Comparison of ENCODE assay signal across 7 mouse cellular contexts in genomic region chr16:31663379-31664286, GRCm38 (mm10). TPM values are rescaled to one million over a fixed set of nuclear protein-coding genes. Genes with fewer than 3 reads are reported as not detected.
DNase-seq lines count a peak whose midpoint lies in the region; ATAC-seq and TF ChIP-seq lines count a peak whose summit lies in the region.

Gene Dlg1 (plus strand): TSS chr16:31663443.

- intact Hi-C loops in left cerebral cortex, postnatal 4 days (cut with DNase I): no loop called here

- TF ChIP-seq POLR2A in small intestine, adult 2 months (IDR thresholded peaks at IDR 0.05; ENCODE audit: low read depth, low read length): peak; percentile 49

- H3K27me3 ChIP-seq in intestine, postnatal 0 days (replicated peaks; ENCODE audit: control insufficient read depth, insufficient read depth, low read length): no peaks in the 10 kb centered on the region
- H3K27me3 ChIP-seq in midbrain, embryonic 12.5 days: peaks cover 12% of the 10 kb centered on the region
- no peaks in the 10 kb centered on the region for H3K27me3 ChIP-seq in small intestine, adult 2 months (ENCODE audit: control insufficient read depth, insufficient read depth, low read length)

- no peak; the same call in 1 of the 2 replicates for TF ChIP-seq CTCF in intestine, postnatal 0 days (IDR thresholded peaks at IDR 0.05; ENCODE audit: low read depth)
- TF ChIP-seq CTCF in small intestine, adult 2 months (IDR thresholded peaks at IDR 0.05; ENCODE audit: extremely low read depth, insufficient read length, insufficient replicate concordance, low read depth, low read length): no peak

- peak within 1 kb of the TSS; percentile 97 for H3K27ac ChIP-seq in intestine, postnatal 0 days (ENCODE audit: low read depth, low read length)
- peak within 1 kb of the TSS; percentile 92 for H3K27ac ChIP-seq in midbrain, embryonic 12.5 days (replicated peaks)
- peak within 1 kb of the TSS; percentile 85 for H3K27ac ChIP-seq in small intestine, adult 2 months (ENCODE audit: insufficient read depth, low read depth, low read length)

- H3K4me3 ChIP-seq in intestine, postnatal 0 days (ENCODE audit: low read depth, low read length): peak within 1 kb of the TSS; percentile 94
- H3K4me3 ChIP-seq in midbrain, embryonic 12.5 days: peak within 1 kb of the TSS; percentile 94
- H3K4me3 ChIP-seq in small intestine, adult 2 months (ENCODE audit: low read depth, low read length): peak within 1 kb of the TSS; percentile 100

- WGBS in intestine, postnatal 0 days: under 1% methylated on average over 79 of the region's 95 CpGs
- WGBS in midbrain, embryonic 12.5 days: under 1% methylated on average over 68 of the region's 95 CpGs
- under 1% methylated on average over 95 of the region's 95 CpGs for WGBS in small intestine, adult 2 months

- peak within 1 kb of the TSS; percentile 87 for H3K4me2 ChIP-seq in intestine, postnatal 0 days (replicated peaks; ENCODE audit: low read depth)
- peak within 1 kb of the TSS; percentile 79 for H3K4me2 ChIP-seq in midbrain, embryonic 12.5 days (replicated peaks)

- peak within 1 kb of the TSS; percentile 95 for H3K9ac ChIP-seq in intestine, postnatal 0 days (ENCODE audit: low read depth, low read length)
- peak within 1 kb of the TSS; percentile 85 for H3K9ac ChIP-seq in midbrain, embryonic 12.5 days (replicated peaks)

- ATAC-seq in intestine, postnatal 0 days: peak; percentile 94
- ATAC-seq in midbrain, embryonic 12.5 days (ENCODE audit: low FRiP score, low read depth): peak; percentile 96

- no peaks in the 10 kb centered on the region for H3K36me3 ChIP-seq in intestine, postnatal 0 days (ENCODE audit: control insufficient read depth, insufficient read depth)
- peaks cover 15% of the 10 kb centered on the region for H3K36me3 ChIP-seq in midbrain, embryonic 12.5 days
- peaks cover 10% of the 10 kb centered on the region for H3K36me3 ChIP-seq in small intestine, adult 2 months (ENCODE audit: control insufficient read depth, insufficient read depth, low read length)

- DNase-seq in adrenal gland, adult 8-10 months: peak; percentile 83
- peak; percentile 94 for DNase-seq in embryo, embryonic 9.5 days (ENCODE audit: extremely low spot score)
- DNase-seq in gonadal fat pad, adult 2 months (ENCODE audit: low read depth): no peak
- peak; percentile 87 for DNase-seq in left cerebral cortex, postnatal 4 days

- 0 out of 2 replicates have a peak, but pooled peaks cover 4% of the 10 kb centered on the region for H3K4me1 ChIP-seq in intestine, postnatal 0 days (replicated peaks; ENCODE audit: control insufficient read depth, insufficient read depth, low read length)
- peaks cover 19% of the 10 kb centered on the region for H3K4me1 ChIP-seq in midbrain, embryonic 12.5 days
- H3K4me1 ChIP-seq in small intestine, adult 2 months (ENCODE audit: control insufficient read depth, insufficient read depth, insufficient read length, low read length): peaks cover 7% of the 10 kb centered on the region

- no peaks in the 10 kb centered on the region for H3K9me3 ChIP-seq in intestine, postnatal 0 days (ENCODE audit: control insufficient read depth)
- H3K9me3 ChIP-seq in midbrain, embryonic 12.5 days: no peaks in the 10 kb centered on the region

RNA-seq across cellular contexts. Expression of gene Dlg1, which starts in this region (rescaled TPM):
- total RNA-seq in adrenal gland, adult 8-10 months (2022): 100 to 1,000 TPM in 1 of 4 experiments, 10 to 100 TPM in 3; 79.4 to 105 (median 85.4) TPM
- 23.3 and 24.0 TPM in 2 replicates for polyA plus RNA-seq in gonadal fat pad, adult 2 months (2012; rRNA removed)
- polyA plus RNA-seq in intestine, postnatal 0 days (2015; fragmentation: Nextera tagmentation; extraction: Ambion mirVana): 10.5 and 11.2 TPM in 2 replicates
- total RNA-seq in left cerebral cortex, postnatal 4 days (2021): 10 to 100 TPM; 51.2 TPM
- 24.0 and 24.7 TPM in 2 replicates for polyA plus RNA-seq in midbrain, embryonic 12.5 days (2016; fragmentation: Nextera tagmentation; extraction: Ambion mirVana)
- 3.4 and 7.0 TPM in 2 replicates for polyA plus RNA-seq in small intestine, adult 2 months (2012; rRNA removed)
